Mouse (Mus musculus): Measurements from ENCODE around the gene Ccdc74a.

Gene Ccdc74a

DNA sequence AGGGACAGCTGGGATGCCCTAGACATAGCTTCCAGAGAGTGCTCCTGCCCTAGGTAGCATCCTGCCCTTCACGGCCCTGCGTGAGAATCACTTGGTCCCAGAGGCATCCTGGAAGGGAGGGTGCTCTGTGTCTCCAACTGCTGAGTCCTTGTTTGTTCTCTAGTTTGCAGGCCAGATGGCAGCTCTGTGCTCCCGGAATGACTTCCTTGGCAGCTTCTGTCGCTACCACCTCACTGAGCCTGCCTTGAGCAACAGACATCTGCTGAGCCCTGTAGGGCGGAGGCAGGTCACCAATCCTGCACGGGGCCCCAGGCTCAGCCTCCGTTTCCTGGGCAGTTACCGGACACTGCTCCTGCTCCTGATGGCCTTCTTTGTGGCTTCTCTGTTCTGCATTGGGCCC, 4.0 kb upstream of the Ccdc74a start:
- no peak for DNase-seq

- no peak for DNase-seq
Observed at GRCm38 (mm10) chr16:17643437-17643990, 2.8 kb upstream of the Ccdc74a start.

DNA sequence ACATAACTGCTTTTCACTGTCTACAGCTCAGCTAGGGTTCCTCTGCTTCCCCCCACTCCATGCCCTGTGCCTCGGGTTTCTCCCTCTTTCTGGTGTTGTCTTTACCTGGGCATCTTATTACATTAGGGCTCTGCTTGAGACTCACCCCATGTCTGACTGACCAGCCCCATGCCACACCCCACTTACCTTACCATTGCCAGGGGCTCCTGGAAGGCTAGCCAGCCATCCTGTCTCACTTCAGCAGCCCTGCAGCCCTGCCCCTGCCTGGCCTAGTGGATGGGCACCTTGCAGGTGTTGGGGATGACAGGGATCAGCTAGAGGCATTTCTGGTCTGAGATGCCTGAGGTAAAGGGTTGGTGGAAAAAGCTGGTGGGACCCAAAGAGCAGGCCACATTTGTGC, 886 bp downstream of the Ccdc74a start:
- DNase-seq: no peak

GRCm38 (mm10) chr16:17647566-17648340, 1.5 kb downstream of the Ccdc74a start:
- no peak for DNase-seq

DNA sequence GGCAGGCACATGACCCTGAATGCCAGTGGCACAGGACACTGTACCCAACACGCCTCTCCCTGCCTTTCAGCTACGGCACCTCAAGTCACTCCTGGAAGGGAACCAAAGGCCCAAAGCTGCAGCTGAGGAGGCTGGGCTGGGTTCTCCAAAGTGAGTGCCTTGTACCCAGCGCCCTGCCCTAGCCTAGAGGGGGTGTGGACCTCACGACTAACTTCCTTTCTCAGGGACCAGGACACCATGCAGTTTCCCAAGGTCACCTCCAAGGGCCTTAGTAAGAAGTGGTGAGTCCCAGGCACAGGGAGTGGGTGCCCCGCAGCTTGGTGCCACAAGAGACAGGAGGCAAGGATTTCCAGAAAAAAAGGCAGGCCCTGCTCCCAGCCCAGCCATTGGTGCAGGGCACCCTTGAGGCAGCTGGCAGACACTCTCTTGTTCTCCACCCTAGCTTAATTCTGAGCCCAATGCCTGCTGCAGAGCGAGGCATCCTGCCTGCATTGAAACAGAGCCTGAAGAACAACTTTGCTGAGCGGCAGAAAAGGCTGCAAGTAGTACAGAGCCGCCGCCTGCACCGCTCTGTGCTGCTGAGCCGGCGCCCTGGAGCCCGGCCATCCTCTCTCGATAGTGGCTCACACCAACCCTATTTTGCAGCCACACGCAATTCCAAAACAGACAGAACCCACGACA, 3.8 kb downstream of the Ccdc74a start:
- DNase-seq: no peak

- no peak for DNase-seq
Observed at GRCm38 (mm10) chr16:17650711-17651110, 4.4 kb downstream of the Ccdc74a start.

DNA sequence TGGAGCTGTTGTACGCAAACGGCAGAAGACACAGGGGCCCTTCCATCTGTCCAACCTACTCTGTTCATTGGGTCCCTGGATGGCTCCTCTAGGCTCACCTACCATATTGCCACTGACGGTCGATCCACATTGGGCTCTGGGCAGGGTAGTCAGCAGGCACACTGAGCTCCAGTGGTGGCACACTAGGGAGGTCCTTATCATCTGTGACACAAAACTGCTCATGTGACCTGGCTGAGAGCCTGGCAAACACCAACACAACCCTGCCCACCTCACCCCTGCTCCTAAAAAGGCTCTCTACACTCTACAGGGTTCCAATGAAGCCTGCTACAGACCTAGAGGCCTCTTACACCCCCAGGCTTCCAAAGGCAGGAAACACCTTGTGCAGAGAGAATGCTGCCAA, 6.3 kb downstream of the Ccdc74a start:
- no peak for DNase-seq

- DNase-seq: no peak
Observed at GRCm38 (mm10) chr16:17653601-17654000, 7.3 kb downstream of the Ccdc74a start.

DNA sequence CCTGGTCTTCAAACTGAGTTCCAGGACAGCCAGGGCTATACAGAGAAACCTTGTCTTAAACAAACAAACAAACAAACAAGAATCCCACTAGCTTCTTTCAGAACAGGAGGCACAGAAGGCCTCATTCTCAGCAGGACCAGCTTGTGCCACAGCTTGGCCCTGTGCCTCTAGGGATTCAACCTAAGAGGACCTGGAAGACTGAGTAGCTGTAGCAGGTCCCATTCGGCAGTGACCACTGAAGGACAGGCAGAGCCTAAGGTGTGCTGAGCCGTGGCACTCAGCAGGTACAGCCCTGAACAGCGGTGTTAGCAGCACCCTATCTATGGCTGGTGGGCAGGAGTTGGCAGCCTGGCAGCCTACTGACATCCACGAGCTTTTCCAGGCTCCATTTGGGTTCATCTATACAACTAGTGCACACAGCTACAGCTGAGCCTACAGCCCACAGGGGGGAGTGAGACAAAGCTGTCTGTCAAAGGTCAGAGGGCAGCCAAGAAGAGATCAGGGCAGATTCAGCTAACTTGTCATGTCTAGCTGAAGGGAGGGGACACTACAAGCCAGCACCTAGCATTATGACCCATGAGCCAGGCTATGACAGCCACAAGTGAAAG, 8.0 kb downstream of the Ccdc74a start:
- no peak for DNase-seq

DNA sequence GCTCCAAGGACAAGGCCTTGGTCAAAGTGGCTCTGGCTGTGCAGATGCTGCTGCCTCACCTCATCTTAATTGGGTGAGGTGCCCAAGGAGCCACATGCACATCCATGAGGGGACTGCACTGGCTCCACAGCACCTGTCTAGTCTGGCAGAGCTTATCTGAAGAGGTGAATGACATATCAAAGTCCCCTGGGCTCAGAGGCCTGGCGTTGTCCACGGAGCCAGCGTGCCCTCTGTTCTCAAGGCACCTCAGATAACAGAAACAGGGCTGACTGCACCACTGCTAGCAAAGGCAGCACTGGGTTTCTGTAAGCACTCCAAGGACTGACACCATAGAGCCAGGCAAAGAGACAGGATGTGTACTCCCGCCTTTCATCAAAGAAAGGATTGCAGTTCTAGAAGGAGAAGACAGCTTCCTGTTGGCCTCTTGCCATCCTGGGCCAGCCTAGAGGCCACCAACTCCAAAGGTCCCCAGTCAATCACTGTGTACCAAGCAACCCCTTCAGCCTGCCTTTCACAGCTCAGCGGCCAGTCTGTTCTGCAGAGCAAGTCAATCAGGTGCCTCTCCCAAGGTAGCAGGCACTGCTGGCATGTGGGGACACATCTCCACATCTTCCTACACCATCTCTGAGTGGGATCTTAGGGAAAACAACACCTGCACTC, 10.1 kb downstream of the Ccdc74a start:
- no peak for DNase-seq

GRCm38 (mm10) chr16:17665568-17665967, 19.3 kb downstream of the Ccdc74a start:
- no peak for DNase-seq

DNA sequence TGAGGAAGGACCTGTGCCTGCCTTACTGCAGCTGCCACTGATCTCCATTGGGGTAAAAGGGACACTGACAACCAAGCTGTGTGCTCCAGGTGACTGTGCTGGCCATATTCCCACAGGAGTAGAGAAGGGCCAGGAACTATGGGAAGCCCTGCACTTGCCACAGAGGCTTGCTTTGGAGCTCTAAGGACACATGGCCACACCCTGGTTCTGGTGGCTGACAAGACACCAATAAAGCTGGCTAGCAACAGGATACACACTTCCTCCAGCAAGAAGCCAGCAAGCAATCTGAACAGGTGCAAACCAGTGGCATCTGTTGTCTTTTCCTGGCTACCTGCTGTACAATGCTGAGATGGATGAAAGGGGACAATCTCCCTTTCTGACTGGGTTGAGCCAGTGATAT, 23.6 kb downstream of the Ccdc74a start:
- no peak for DNase-seq

DNA sequence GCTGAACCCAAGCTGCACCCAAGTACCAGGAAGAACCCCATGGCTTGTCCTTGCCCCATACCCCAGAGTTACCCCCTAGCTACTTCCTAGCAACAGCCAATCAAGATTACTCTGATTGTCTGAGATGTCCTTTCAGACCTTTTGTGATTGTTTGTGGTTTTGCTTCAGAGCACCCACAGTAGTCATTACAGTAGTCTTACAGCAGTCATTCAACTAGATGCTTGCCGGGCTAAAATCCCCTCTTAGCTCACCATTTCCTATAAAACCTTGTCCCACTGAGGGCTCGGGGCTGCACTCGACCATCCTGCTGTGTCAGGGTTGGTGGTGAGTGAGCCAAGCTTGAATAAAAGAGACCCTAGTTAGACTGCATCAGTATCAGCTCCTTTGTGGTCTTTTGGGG, 48.6 kb downstream of the Ccdc74a start:
- no peak for DNase-seq
